Mouse (Mus musculus): ENCODE results near the gene Ica1.

Ica1 gene

GRCm38 (mm10) chr6:8778296-8778649 is at the start of gene Ica1:
TSS of gene Ica1 (minus strand) at chr6:8778488.
- CTCF ChIA-PET, result no interaction called here

DNA sequence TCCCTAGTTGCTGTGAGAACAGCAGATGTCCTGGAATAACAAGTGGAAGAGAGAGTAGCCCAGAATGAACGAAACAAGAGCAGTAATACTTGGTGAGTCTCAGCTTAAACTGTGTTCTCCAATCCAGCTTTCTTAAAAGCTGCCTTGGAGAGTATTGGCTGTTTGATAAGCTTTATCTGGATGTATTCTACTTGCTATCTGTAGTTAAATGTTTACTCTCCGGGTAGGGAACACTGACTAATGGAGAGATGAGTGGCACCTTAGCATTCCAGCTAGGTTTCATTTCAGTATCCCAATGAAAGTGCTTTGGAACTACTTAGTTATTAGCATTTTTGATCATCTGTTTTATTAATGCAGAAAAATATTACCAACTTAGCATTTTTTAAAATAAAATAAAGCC is 41.6 kb upstream of the Ica1 start:
- CTCF ChIA-PET, result no interaction called here

- CTCF ChIA-PET, result no interaction called here
Measured at GRCm38 (mm10) chr6:8814332-8815002, 36.2 kb upstream of the Ica1 start.

DNA sequence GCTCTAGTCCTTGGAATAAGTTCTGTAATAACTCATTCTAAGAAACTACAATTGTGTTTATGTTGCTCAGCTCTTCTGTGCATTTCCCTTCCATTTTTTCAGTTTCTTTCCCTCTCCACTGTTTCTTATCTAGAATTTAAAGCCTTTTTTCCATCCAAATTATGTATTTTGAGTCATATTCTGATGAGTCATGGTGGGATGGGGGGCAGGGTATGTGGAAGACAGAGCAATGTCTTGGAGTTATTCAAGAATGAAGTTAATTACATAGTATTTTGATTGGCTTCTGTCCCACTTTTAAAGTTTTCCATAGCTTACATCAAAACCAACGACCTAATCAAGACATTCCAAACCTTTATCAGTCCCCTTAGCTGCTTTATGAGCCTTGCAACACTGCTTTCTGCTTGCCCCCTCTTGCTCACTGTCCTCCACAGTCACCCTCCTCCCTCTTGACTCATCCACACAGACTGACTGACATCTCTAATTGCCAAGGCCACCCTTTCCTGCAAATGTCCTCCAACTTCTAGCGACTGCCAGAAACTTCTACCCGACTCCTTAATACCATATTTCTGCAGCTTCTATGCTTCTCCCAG is 24.4 kb upstream of the Ica1 start:
- CTCF ChIA-PET, result no interaction called here

DNA sequence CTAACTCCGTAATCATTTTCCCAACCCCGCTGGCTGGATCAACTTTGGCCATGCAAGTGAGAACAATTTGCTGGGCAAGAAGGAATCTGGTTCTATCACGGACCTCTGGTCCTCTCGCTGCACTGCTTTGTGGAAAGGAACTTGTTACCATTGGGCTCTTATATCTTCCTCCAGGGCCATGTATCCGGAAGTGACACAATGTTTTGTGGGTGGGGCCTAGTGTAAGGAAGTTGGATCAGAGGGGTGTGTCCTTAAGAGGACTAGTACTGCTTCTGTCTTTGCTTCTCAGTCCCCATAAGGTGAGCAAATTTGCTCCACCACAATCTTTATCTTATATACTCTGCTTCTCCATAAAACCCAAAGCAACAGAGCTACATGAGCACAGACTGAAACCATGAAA is 14.1 kb upstream of the Ica1 start:
- CTCF ChIA-PET, result no interaction called here

GRCm38 (mm10) chr6:8791781-8792180 is 13.5 kb upstream of the Ica1 start:
- CTCF ChIA-PET, result no interaction called here

DNA sequence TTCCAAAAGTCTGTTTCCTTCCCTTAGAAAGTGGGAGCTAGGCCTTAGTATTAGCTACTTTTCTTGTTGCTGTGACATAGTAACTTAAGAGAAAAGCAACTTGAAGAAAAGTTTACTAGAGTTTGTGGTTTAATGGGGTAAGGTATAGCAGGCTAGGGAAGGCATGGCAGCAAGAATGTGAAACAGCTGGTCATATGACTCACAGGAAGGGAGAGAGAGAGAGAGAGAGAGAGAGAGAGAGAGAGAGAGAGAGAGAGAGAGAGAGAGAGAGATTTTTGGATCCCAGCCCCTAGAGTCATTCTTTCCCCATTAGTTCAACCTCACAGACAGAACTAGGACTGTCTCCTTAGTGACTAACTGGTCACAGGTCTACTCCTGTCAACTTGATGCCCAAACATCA is 2.3 kb upstream of the Ica1 start:
- CTCF ChIA-PET, result no interaction called here

- CTCF ChIA-PET, result no interaction called here
Measured at GRCm38 (mm10) chr6:8777411-8778295, 635 bp downstream of the Ica1 start.

DNA sequence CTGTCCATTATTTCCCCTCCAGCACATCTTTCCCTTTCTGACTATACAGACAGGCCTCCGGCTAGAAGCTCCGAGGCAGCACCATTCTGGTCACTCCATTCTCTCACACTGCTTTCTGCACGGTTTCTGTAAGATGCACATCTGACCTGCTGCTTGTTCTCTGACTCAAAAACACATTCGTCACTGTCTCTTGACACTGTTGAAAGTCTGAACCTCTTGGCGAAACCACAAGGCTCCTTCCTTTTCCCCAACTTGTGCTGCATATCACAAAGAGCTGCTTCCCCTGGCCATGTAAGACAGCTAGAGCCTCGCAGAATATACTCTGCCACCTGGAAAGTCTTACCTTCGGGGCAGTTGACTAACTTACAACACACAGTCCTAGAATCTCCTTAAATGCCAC is 6.7 kb downstream of the Ica1 start:
- CTCF ChIA-PET, result no interaction called here

DNA sequence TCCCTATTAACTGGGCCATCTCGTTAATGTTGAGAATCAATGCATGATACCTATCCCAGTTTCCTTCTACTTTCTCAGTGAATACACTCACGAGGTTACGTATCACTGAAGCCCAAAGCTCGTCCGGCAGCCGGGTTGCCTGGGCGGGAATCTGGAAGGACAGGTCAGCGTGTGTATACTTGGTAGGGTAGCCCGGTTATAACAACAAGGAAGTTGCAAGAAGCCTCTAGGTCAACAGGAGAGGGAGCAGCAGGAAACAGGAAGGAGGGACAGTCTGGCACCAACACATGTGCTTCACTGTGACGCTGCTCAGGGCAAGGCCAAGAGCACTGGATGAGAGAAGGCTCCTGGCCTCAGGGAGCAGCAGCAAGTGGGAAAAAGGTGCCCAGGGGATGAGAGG is 7.9 kb downstream of the Ica1 start:
- CTCF ChIA-PET, result no interaction called here

DNA sequence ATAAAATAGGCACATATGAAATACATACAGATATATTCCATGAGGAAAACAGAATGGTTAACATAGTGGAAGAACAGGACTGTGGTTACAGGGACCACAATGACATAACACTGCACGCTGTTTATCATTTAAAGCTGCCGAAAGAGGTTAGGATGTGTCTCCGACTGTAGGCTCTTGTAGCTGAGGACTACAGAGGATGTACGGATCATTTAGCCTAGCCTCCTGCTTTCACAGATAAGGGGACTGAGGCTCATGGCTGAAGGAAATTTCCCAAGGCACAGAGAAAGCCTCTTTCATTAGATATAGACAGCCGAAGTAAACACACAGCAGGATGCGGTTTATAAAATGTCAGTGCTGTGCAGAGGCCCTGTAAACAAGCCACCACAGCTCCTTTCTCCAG is 8.5 kb downstream of the Ica1 start:
- CTCF ChIA-PET, result no interaction called here

GRCm38 (mm10) chr6:8766652-8767051 is 11.6 kb downstream of the Ica1 start:
- CTCF ChIA-PET, result no interaction called here

GRCm38 (mm10) chr6:8765801-8766200 is 12.5 kb downstream of the Ica1 start:
- CTCF ChIA-PET, result no interaction called here

DNA sequence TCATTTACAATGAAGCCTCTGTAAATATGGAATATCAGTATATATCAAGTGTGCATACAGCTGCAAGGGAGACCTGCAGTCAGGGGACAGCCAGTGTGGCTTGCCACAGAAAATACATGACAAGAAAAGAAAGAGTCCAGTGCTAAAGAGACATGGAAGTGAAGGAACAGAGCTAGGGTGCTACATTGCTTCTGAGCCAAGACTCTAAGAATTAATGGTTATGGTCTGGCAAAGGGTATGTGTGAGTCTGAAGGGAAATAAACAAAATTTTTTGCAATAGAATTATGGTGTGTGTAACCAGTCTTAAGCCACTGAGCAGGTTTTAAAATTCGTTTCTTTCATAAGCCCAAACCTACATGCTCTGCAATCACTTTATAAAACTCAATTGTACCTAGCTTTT is 13.2 kb downstream of the Ica1 start:
- CTCF ChIA-PET, result no interaction called here

GRCm38 (mm10) chr6:8760708-8761294 is 17.5 kb downstream of the Ica1 start:
- CTCF ChIA-PET, result no interaction called here

DNA sequence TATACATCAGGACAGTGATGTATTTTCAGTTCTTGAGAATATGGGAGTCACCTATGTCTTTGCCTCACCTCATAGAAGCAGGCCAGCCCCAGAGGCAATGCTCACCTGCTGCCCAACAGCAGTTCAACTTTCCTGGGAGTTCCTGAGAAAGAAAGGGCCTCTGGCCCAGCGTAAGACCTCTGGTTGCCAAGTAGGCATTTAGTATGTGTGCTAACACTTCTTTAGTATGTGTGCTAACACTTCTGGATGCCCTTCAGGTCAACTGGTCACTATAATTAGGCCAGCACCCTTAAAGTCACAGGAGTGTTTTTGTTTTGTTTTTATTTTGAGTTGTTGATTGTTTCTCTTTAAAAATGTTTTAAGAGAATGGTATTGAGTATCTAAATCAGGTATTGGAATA is 18.4 kb downstream of the Ica1 start:
- CTCF ChIA-PET, result no interaction called here

DNA sequence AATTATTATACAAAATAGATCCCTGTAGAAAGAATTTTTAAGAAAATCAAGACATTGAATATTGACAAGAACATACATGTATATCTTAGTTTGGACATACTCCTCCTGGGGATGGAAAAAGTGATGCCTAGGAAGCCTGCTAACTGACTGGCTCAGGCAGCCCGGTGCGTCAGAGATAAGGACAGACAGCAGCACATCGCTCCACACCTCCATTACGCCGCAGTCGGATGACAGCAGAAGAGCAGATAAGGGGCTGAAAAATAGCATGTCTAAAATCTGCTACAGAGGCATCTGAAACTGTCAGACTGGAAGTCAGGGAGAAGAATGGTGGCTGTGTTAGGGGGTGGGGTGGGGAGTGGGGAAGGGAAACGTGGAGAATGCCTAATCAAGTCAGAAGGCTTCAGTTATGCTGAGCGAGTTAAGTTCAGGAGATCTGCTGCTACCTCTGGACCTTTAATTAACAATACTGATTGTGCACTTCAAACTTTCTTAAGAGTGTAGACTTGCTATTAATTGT is 22.5 kb downstream of the Ica1 start:
- CTCF ChIA-PET, result no interaction called here

GRCm38 (mm10) chr6:8754486-8754885 is 23.8 kb downstream of the Ica1 start:
- CTCF ChIA-PET, result no interaction called here

GRCm38 (mm10) chr6:8753723-8754036 is 24.6 kb downstream of the Ica1 start:
- CTCF ChIA-PET, result no interaction called here

DNA sequence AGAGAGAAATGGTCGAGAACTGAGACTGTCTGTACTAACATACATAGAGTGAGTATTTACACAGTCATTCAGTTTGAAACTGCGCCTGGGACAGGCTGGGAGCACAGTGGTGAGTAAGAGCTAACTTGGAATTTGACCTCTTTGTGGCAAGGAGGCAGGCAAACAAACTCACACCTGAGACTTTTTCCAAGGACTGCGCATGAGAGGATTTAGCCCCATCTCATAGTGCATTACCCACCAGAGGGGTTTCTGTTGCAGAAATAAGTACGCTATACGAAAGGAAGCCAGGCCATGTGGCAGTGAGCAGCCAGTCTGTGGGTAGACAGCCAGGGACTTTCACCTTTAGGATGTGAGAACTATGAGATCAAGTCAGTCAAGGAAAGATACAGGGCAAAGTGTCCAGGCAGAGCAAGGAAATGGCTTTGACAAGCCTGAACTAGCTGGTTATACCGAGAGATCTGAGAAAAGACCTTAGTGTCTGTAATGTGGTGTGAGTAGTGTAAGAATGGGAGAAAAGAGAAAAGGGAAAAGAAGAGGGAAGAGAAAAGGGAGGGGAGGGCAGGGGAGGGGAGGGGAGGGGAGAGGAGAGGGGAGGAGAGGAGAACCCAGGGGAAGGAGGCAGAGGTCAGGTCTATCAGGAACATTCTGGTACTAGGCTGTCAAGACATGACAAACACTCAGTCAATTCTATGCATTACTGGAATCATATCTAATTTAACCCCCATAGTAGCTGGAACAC is 25.1 kb downstream of the Ica1 start:
- CTCF ChIA-PET, result no interaction called here

DNA sequence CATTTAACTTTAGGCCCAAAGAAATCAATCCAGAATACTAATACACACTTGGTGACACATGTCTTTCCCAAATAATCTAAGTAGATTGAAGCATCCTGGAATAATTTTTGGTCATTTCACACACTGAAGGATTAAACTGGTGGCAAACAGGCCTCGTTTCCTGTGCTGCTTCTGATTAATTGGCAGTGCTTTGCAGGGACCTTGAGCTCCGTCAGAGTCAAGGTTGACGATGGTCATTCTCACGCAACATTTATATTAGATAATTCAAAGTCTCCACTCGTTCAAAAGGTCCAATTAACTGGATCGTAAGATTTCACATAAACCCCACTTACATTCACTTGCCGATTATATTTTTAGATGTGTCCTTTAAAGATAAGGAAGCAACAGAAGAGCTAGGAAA is 33.4 kb downstream of the Ica1 start:
- CTCF ChIA-PET, result no interaction called here

- CTCF ChIA-PET, result no interaction called here
Measured at GRCm38 (mm10) chr6:8744273-8744785, 34.0 kb downstream of the Ica1 start.
